Comparison of ENCODE assay signal across 10 mouse cellular contexts in the genomic region with DNA sequence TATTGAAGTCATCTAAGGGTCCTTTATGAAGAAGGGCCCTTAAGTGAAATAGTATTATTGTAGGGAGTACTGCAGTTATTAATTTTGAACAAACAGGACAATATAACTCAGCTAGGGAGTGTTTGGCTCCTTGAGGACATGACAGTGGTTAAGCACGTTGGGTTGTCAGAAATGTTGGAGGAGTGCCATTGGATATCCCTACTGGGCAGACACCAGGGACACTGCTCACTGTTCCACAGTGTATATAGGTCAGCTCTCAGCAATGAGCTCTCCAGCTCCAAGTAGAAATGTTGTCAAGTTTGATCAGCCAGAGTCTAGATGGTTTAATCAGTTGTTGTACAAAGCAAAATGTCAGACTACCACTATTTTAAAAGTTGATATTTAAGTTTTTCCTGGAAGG. TPM values are rescaled to one million over a fixed set of nuclear protein-coding genes. Genes with fewer than 3 reads are reported as not detected.
A peak's percentile ranks its signal among the peaks of the same experiment; 100 is the strongest.
DNase-seq lines count a peak whose midpoint lies in the region; ATAC-seq lines count a peak whose summit lies in the region.
"Had no signal": no experiment of that assay in that cellular context is flagged by ENCODE, and none has a peak within 500 bp of the region (broad histone marks: within the 10 kb centered on the region; RNA-seq: fewer than 3 reads in every experiment).

No protein-coding gene starts in this region.

- intact Hi-C loops in heart, postnatal 36 days (cut with DNase I), result no loop called here

- peak; percentile 26 to 48 for DNase-seq in heart, adult 9 months (ENCODE audit: low spot score in 2 of 2)
- DNase-seq in heart, postnatal 36 days, result no peak
- peak; percentile 23 to 32 for DNase-seq in adrenal gland, postnatal 36 days
- DNase-seq in cerebellum, adult 9-11 months, result peak; percentile 70
- peak; percentile 32 for DNase-seq in retina, postnatal 1 day
- DNase-seq in T-cell, adult 2 months (ENCODE audit: low spot score), result no peak
- DNase-seq: spleen, adult 18-20 months had no signal

- ATAC-seq in granulocyte monocyte progenitor cell, adult 5-6 weeks (replicated peaks; ENCODE audit: poor library complexity, severe bottlenecking), result no peak
- ATAC-seq: intestine, postnatal 0 days; lung, postnatal 0 days had no signal

RNA-seq across cellular contexts. Expression of a gene that starts 24.4 kb away (rescaled TPM):
- total RNA-seq in heart, postnatal 36 days (2021), result 100 to 1,000 TPM; 115 to 121 TPM
- 10 to 100 TPM; 64.7 to 98.5 TPM for total RNA-seq in adrenal gland, postnatal 36 days (2021)
- 48.7 and 52.4 TPM in 2 replicates for total RNA-seq in granulocyte monocyte progenitor cell, adult 5-6 weeks (2014; fragmentation: Nextera tagmentation)
- 33.7 and 34.5 TPM in 2 replicates for total RNA-seq in granulocyte monocyte progenitor cell, adult 5-6 weeks (2017)

Comparison
In these comparisons a context has a peak if more than half of its experiments do, and no peak if none do; other contexts are left out.
1. DNase-seq: peak in heart, adult 9 months (2 of 2), adrenal gland, postnatal 36 days (2 of 2), cerebellum, adult 9-11 months (single experiment) and retina, postnatal 1 day (single experiment); none in heart, postnatal 36 days (0 of 2) and T-cell, adult 2 months (single experiment).